Mouse (Mus musculus): ENCODE results near the gene Moap1. TPM values are rescaled to one million over a fixed set of nuclear protein-coding genes. Genes with fewer than 3 reads are reported as not detected.

Moap1 gene
- total RNA-seq (2012; rRNA removed) = 4.0 and 8.8 TPM in 2 replicates

GRCm38 (mm10) chr12:102743589-102744574 is at the start of gene Moap1, which contains the start of gene Tmem251:
Gene Moap1, minus strand, starts transcription at chr12:102743661.
Gene Tmem251, plus strand, starts transcription at chr12:102743762.
- TF ChIP-seq CHD2 (IDR thresholded peaks at IDR 0.05; ENCODE audit: low read depth, low read length) = no peak
- TF ChIP-seq HCFC1 (IDR thresholded peaks at IDR 0.05; ENCODE audit: borderline replicate concordance, insufficient read depth, low read length) = 0 out of 2 replicates have a peak, but pooled peaks have one; percentile 42
- no peaks in the 10 kb centered on the region; a peak in 1 of 4 replicates for H3K4me1 ChIP-seq (ENCODE audit: control insufficient read depth in 2 of 2, insufficient read depth in 2 of 2, low read length in 2 of 2, poor library complexity in 1 of 2)
- in situ Hi-C loops (cut with MboI; ENCODE audit: low sequenced_read_pairs in 2 of 2, unreplicated experiment in 2 of 2) = loop anchor here in 1 of 2 experiments (25.0 kb wide), 1 partner anchor 232 kb away; no protein-coding TSS in a partner anchor
- H3K27ac ChIP-seq (ENCODE audit: insufficient read depth, low read depth, low read length, poor library complexity, severe bottlenecking) = peak within 1 kb of the TSS; percentile 70
- peaks cover 3% of the 10 kb centered on the region for H3K36me3 ChIP-seq (ENCODE audit: control insufficient read depth, insufficient read depth, low read length, poor library complexity, severe bottlenecking)
- H3K9me3 ChIP-seq (ENCODE audit: control insufficient read depth, insufficient read depth, low read depth, low read length) = no peaks in the 10 kb centered on the region
- H3K4me3 ChIP-seq (ENCODE audit: insufficient read depth in 1 of 2, low read depth in 1 of 2, low read length in 2 of 2, poor library complexity in 1 of 2, severe bottlenecking in 1 of 2) = peak within 1 kb of the TSS; percentile 76 to 96
- DNase-seq (ENCODE audit: low read depth, low spot score) = no peak
- peak within 1 kb of the TSS; percentile 82 for H3K9ac ChIP-seq (ENCODE audit: insufficient read depth, low read depth, low read length, poor library complexity, severe bottlenecking)

- peaks cover 24% of the 10 kb centered on the region for H3K36me3 ChIP-seq (ENCODE audit: control insufficient read depth, insufficient read depth, low read length, poor library complexity, severe bottlenecking)
- no peak overlapping the region for H3K9ac ChIP-seq (ENCODE audit: insufficient read depth, low read depth, low read length, poor library complexity, severe bottlenecking)
- no peak overlapping the region for H3K27ac ChIP-seq (ENCODE audit: insufficient read depth, low read depth, low read length, poor library complexity, severe bottlenecking)
- in situ Hi-C loops (cut with MboI; ENCODE audit: low sequenced_read_pairs in 2 of 2, unreplicated experiment in 2 of 2) = no loop called here
- peaks cover 0 to 6% of the 10 kb centered on the region in 2 experiments; a peak in 1 of 4 replicates for H3K4me1 ChIP-seq (ENCODE audit: control insufficient read depth in 2 of 2, insufficient read depth in 2 of 2, low read length in 2 of 2, poor library complexity in 1 of 2)
- TF ChIP-seq ZC3H11A (IDR thresholded peaks at IDR 0.05; ENCODE audit: borderline replicate concordance, low read depth, low read length) = no peak
- TF ChIP-seq MAFK (IDR thresholded peaks at IDR 0.05; ENCODE audit: insufficient read depth, low read depth, low read length) = no peak
- no peak for TF ChIP-seq HCFC1 (IDR thresholded peaks at IDR 0.05; ENCODE audit: borderline replicate concordance, insufficient read depth, low read length)
- TF ChIP-seq CHD2 (IDR thresholded peaks at IDR 0.05; ENCODE audit: low read depth, low read length) = no peak
- no peak for TF ChIP-seq ZNF384 (IDR thresholded peaks at IDR 0.05; ENCODE audit: low read depth, low read length)
- no peaks in the 10 kb centered on the region for H3K9me3 ChIP-seq (ENCODE audit: control insufficient read depth, insufficient read depth, low read depth, low read length)
- no peak for DNase-seq (ENCODE audit: low read depth, low spot score)
- no peak overlapping the region for H3K4me3 ChIP-seq (ENCODE audit: insufficient read depth in 1 of 2, low read depth in 1 of 2, low read length in 2 of 2, poor library complexity in 1 of 2, severe bottlenecking in 1 of 2)
Measured at GRCm38 (mm10) chr12:102787927-102788326, 44.5 kb upstream of the Moap1 start.

- Histone ChIP-seq H3K4me1 (ENCODE audit: control insufficient read depth in 2 of 2, insufficient read depth in 2 of 2, low read length in 2 of 2, poor library complexity in 1 of 2) (peaks cover 0 to 6% of the 10 kb centered on the region in 2 experiments; a peak in 1 of 4 replicates), H3K36me3 (ENCODE audit: control insufficient read depth, insufficient read depth, low read length, poor library complexity, severe bottlenecking) (peaks cover 23% of the 10 kb centered on the region), H3K4me3 (ENCODE audit: insufficient read depth in 1 of 2, low read depth in 1 of 2, low read length in 2 of 2, poor library complexity in 1 of 2, severe bottlenecking in 1 of 2) (no peak overlapping the region), H3K27ac (ENCODE audit: insufficient read depth, low read depth, low read length, poor library complexity, severe bottlenecking) (no peak overlapping the region), H3K9me3 (ENCODE audit: control insufficient read depth, insufficient read depth, low read depth, low read length) (no peaks in the 10 kb centered on the region), H3K9ac (ENCODE audit: insufficient read depth, low read depth, low read length, poor library complexity, severe bottlenecking) (no peak overlapping the region)
- in situ Hi-C loops (cut with MboI; ENCODE audit: low sequenced_read_pairs in 2 of 2, unreplicated experiment in 2 of 2) = no loop called here
- no peak for TF ChIP-seq MAFK (IDR thresholded peaks at IDR 0.05; ENCODE audit: insufficient read depth, low read depth, low read length)
- no peak for TF ChIP-seq ZNF384 (IDR thresholded peaks at IDR 0.05; ENCODE audit: low read depth, low read length)
- no peak for TF ChIP-seq HCFC1 (IDR thresholded peaks at IDR 0.05; ENCODE audit: borderline replicate concordance, insufficient read depth, low read length)
- TF ChIP-seq ZC3H11A (IDR thresholded peaks at IDR 0.05; ENCODE audit: borderline replicate concordance, low read depth, low read length) = no peak
- TF ChIP-seq CHD2 (IDR thresholded peaks at IDR 0.05; ENCODE audit: low read depth, low read length) = no peak
- DNase-seq (ENCODE audit: low read depth, low spot score) = no peak
Measured at GRCm38 (mm10) chr12:102785593-102785985, 42.1 kb upstream of the Moap1 start.

GRCm38 (mm10) chr12:102784899-102785592 is 41.6 kb upstream of the Moap1 start:
- H3K9ac ChIP-seq (ENCODE audit: insufficient read depth, low read depth, low read length, poor library complexity, severe bottlenecking) = no peak overlapping the region; the same call in 1 of the 2 replicates
- TF ChIP-seq CHD2 (IDR thresholded peaks at IDR 0.05; ENCODE audit: low read depth, low read length) = no peak
- no peak for TF ChIP-seq MAFK (IDR thresholded peaks at IDR 0.05; ENCODE audit: insufficient read depth, low read depth, low read length)
- no peak for TF ChIP-seq ZNF384 (IDR thresholded peaks at IDR 0.05; ENCODE audit: low read depth, low read length)
- no peak for TF ChIP-seq HCFC1 (IDR thresholded peaks at IDR 0.05; ENCODE audit: borderline replicate concordance, insufficient read depth, low read length)
- no peak for TF ChIP-seq ZC3H11A (IDR thresholded peaks at IDR 0.05; ENCODE audit: borderline replicate concordance, low read depth, low read length)
- no peak for DNase-seq (ENCODE audit: low read depth, low spot score)
- peaks cover 0 to 6% of the 10 kb centered on the region in 2 experiments; a peak in 1 of 4 replicates for H3K4me1 ChIP-seq (ENCODE audit: control insufficient read depth in 2 of 2, insufficient read depth in 2 of 2, low read length in 2 of 2, poor library complexity in 1 of 2)
- no peaks in the 10 kb centered on the region for H3K9me3 ChIP-seq (ENCODE audit: control insufficient read depth, insufficient read depth, low read depth, low read length)
- H3K27ac ChIP-seq (ENCODE audit: insufficient read depth, low read depth, low read length, poor library complexity, severe bottlenecking) = no peak overlapping the region
- H3K4me3 ChIP-seq (ENCODE audit: insufficient read depth in 1 of 2, low read depth in 1 of 2, low read length in 2 of 2, poor library complexity in 1 of 2, severe bottlenecking in 1 of 2) = no peak overlapping the region
- H3K36me3 ChIP-seq (ENCODE audit: control insufficient read depth, insufficient read depth, low read length, poor library complexity, severe bottlenecking) = peaks cover 18% of the 10 kb centered on the region
- in situ Hi-C loops (cut with MboI; ENCODE audit: low sequenced_read_pairs in 2 of 2, unreplicated experiment in 2 of 2) = no loop called here
